Mouse (Mus musculus) lung, postnatal 25 days (tissue): ENCODE measurements around the gene Ugt1a9.

Source experiments
- DNase-seq: peaks from one replicate; pipeline ENCODE4 v3.0.0; 2022; ENCODE audit warnings: low spot score

The Ugt1a9 gene

GRCm38 (mm10) chr1:88179657-88180056, 109.1 kb downstream of the Ugt1a9 start:
- no peak for DNase-seq

GRCm38 (mm10) chr1:88186325-88186935, 115.8 kb downstream of the Ugt1a9 start:
- no peak for DNase-seq

- no peak for DNase-seq
Observed at GRCm38 (mm10) chr1:88192136-88192535, 121.5 kb downstream of the Ugt1a9 start.

- no peak for DNase-seq
Observed at GRCm38 (mm10) chr1:88195687-88196086, 125.1 kb downstream of the Ugt1a9 start.

- DNase-seq: no peak
Observed at GRCm38 (mm10) chr1:88197443-88197842, 126.8 kb downstream of the Ugt1a9 start.

- DNase-seq: no peak
Observed at GRCm38 (mm10) chr1:88199996-88200395, 129.4 kb downstream of the Ugt1a9 start.

GRCm38 (mm10) chr1:88200456-88200855, 129.9 kb downstream of the Ugt1a9 start, which contains the start of gene Ugt1a2:
Gene Ugt1a2, plus strand, starts transcription at chr1:88200601.
- DNase-seq: no peak

- DNase-seq: peak; percentile 77
Observed at GRCm38 (mm10) chr1:88205294-88205922, 134.8 kb downstream of the Ugt1a9 start, which contains the start of gene Dnajb3. Gene Dnajb3, minus strand, starts transcription at chr1:88205782.

GRCm38 (mm10) chr1:88206843-88207479, 136.4 kb downstream of the Ugt1a9 start:
- DNase-seq: no peak

GRCm38 (mm10) chr1:88211812-88212211, 141.2 kb downstream of the Ugt1a9 start, which contains the start of gene Ugt1a1:
Gene Ugt1a1, plus strand, starts transcription at chr1:88211959.
- DNase-seq: peak; percentile 2

GRCm38 (mm10) chr1:88212341-88213045, 141.9 kb downstream of the Ugt1a9 start:
- peak; percentile 10 for DNase-seq

GRCm38 (mm10) chr1:88213061-88213460, 142.5 kb downstream of the Ugt1a9 start:
- peak; percentile 0 for DNase-seq

- peak; percentile 5 for DNase-seq
Observed at GRCm38 (mm10) chr1:88213766-88214461, 143.3 kb downstream of the Ugt1a9 start.

GRCm38 (mm10) chr1:88214462-88214952, 143.9 kb downstream of the Ugt1a9 start:
- no peak for DNase-seq

GRCm38 (mm10) chr1:88215466-88216380, 145.1 kb downstream of the Ugt1a9 start:
- peak; percentile 0 for DNase-seq

GRCm38 (mm10) chr1:88216551-88216950, 146.0 kb downstream of the Ugt1a9 start:
- DNase-seq: no peak

- DNase-seq: no peak
Observed at GRCm38 (mm10) chr1:88217144-88217543, 146.5 kb downstream of the Ugt1a9 start.

- DNase-seq: peak; percentile 0
Observed at GRCm38 (mm10) chr1:88217576-88217975, 147.0 kb downstream of the Ugt1a9 start.

- peak; percentile 1 for DNase-seq
Observed at GRCm38 (mm10) chr1:88218051-88218450, 147.5 kb downstream of the Ugt1a9 start.

- DNase-seq: no peak
Observed at GRCm38 (mm10) chr1:88218591-88218990, 148.0 kb downstream of the Ugt1a9 start.

- DNase-seq: peak; percentile 1
Observed at GRCm38 (mm10) chr1:88219054-88219453, 148.5 kb downstream of the Ugt1a9 start.
